Mouse (Mus musculus): ENCODE results near the gene Map4k2.

DNA sequence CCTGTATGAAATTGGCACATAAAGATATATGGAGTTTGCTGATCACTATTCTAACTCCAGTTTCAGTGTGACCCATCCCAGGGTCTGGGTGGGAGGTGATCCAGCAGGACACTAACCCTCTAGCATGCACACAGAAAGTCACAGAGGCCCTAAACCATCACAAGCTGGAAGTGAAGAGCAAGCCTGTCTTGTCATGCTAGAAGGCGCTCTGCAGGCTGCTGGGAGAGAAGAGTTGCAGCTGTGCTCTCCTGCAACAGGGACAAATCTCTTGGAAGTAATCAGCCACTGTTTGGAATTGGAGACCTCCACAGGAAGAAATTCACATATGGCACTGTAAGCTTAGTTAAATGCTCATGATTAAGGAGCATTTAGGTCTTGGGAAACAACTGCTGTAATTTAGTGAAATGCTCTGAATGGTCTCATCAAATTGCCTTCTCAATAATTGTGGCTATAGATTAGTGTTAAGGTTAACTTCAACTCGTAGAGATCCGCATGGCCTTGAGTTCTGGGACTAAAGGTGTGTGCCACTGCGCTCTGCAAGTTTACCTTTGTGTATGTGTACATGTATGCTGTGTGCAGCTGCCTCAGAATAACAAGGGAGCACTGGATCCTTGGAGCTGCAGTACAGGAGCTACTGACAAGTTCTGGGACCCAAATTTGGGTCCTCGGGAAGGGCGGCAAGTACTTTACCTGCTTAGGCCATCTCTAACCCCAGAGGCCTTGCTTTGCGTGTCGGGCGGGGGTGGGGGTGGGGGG is 39.7 kb downstream of the Map4k2 start:
- TF ChIP-seq POLR2A (IDR thresholded peaks at IDR 0.05; ENCODE audit: low read depth, low read length) (0 out of 2 replicates have a peak, but pooled peaks have one; percentile 20), MYC (IDR thresholded peaks at IDR 0.05; ENCODE audit: low read depth, low read length) (no peak), CHD2 (IDR thresholded peaks at IDR 0.05; ENCODE audit: low read length) (no peak)
